Mouse (Mus musculus) heart, postnatal 36 days (tissue): ENCODE data around the gene Nat14. TPM values are rescaled to one million over a fixed set of nuclear protein-coding genes. Genes with fewer than 3 reads are reported as not detected.
A peak's percentile ranks its signal among the peaks of the same experiment; 100 is the strongest.

ENCODE experiments used
- DNase-seq, 2 experiments: peaks; one replicate each; pipeline ENCODE4 v3.0.0; 2021 to 2022
- intact Hi-C: fragments of 180-260 bp; cut with DNase I; formaldehyde crosslinking; loops from one replicate; pipeline ENCODE4 v1.15.1; 2025
- total RNA-seq, 2 experiments: library from RNA; stranded (reverse); gene quantifications; 2 replicates each; pipeline ENCODE4 v1.2.3; 2021

The Nat14 gene
- total RNA-seq, 2 experiments from 2014 or later, result 4.3 to 5.1 TPM

DNA sequence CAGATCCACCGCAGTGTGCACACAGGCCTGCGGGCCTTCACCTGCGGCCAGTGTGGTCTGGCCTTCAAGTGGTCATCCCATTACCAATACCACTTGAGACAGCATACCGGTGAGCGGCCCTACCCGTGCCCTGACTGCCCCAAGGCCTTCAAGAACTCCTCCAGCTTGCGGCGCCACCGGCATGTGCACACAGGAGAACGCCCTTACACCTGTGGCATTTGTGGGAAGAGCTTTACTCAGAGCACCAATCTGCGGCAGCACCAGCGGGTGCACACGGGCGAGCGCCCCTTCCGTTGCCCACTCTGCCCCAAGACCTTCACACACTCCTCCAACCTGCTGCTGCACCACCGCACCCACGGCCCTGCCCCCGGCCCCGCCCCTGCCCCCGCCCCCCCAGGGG, 2.7 kb upstream of the Nat14 start:
- intact Hi-C loops, result no loop called here
- DNase-seq, result no peak

DNA sequence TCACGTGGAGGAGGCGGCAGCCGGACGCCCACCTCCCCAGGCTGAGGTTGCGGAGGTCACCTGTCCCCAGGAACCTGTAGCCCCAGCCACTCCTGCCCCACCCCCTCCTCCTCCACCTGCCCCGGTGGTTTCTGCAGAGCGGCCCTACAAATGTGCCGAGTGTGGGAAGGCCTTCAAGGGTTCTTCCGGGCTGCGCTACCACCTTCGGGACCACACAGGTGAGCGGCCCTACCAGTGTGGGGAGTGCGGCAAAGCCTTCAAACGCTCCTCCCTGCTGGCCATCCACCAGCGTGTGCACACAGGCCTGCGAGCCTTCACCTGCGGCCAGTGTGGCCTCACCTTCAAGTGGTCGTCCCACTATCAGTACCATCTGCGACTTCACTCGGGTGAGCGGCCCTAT, 1.9 kb upstream of the Nat14 start:
- DNase-seq, result no peak
- intact Hi-C loops, result loop anchor here (10.0 kb wide), 3 partner anchors 265 to 775 kb away; partner anchors contain the start of gene Ppp6r1

DNA sequence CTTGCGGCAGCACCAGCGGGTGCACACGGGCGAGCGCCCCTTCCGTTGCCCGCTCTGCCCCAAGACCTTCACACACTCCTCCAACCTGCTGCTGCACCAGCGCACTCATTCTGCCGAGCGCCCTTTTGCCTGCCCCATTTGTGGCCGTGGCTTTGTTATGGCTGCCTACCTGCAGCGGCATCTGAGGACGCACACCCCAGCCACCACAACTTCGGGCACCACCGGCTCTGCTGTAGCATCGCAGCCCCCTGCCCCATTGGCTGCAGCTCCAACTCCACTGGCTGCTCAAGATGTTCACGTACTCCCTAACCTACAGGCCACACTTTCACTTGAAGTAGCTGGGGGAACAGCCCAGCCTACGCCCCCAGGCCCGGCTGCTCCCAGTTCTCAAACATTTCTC, 1.3 kb upstream of the Nat14 start:
- no peak for DNase-seq
- intact Hi-C loops, result loop anchor here (10.0 kb wide), 3 partner anchors 266 to 776 kb away; partner anchors contain the start of gene Ppp6r1

DNA sequence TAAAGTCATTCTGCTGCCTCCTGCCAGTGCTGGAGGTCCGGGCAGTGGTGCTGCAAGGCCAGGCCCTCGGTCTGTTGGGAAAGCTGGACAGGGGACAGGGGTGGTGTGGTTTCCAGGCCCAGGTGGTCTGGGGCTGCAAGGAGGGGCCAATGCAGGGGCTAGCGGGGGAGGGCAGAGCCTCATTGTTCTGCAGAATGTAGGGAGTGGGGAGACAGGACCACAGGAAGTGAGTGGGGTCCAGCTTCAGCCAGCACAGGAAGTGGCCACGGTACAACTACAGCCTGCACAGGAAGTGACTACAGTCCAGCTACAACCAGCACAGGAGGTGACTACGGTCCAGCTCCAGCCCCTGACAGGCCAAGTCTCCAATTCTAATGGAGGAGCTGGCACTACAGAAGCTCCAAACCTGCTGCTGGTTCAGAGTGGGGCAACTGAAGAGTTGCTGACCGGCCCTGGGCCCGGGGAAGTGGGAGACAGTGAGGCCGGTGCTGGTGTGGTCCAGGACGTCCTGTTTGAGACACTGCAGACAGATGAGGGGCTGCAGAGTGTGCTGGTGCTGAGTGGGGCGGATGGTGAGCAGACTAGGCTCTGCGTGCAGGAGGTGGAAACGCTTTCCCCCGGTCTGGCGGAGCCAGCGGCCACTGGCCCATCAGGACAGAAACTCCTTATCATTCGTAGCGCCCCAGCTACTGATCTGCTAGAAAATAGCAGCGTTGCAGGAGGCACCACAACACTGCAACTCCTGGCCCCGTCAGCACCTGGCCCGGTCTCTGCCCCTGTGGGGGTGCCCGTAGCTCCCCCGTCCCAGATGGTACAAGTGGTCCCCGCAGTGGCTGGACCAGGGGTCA, 628 bp upstream of the Nat14 start:
- no peak for DNase-seq
- intact Hi-C loops, result loop anchor here (10.0 kb wide), 3 partner anchors 266 to 776 kb away; partner anchors contain the start of gene Ppp6r1

DNA sequence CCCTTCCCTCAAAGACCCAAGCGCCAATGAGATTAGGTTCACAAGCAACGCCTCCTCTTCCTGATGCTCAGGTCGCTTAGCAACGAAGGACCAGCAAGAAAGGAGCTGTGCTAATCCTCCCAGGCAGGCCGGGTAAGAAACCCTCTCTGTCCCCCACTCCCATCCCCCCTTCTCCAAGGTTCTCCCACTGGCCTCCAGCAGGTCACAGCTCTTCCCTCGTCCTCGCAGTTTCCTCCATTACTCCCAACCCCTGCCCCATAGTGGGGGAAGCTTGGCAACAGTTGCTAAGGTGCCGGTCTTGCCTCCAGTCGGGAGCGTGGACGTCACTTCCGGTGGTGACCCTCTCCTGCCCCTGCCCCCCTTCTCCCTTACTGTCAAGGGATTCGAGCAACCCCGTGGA, 680 bp downstream of the Nat14 start:
- intact Hi-C loops, result loop anchor here (10.0 kb wide), 3 partner anchors 268 to 778 kb away; partner anchors contain the start of gene Ppp6r1
- peak; percentile 60 to 67 for DNase-seq

DNA sequence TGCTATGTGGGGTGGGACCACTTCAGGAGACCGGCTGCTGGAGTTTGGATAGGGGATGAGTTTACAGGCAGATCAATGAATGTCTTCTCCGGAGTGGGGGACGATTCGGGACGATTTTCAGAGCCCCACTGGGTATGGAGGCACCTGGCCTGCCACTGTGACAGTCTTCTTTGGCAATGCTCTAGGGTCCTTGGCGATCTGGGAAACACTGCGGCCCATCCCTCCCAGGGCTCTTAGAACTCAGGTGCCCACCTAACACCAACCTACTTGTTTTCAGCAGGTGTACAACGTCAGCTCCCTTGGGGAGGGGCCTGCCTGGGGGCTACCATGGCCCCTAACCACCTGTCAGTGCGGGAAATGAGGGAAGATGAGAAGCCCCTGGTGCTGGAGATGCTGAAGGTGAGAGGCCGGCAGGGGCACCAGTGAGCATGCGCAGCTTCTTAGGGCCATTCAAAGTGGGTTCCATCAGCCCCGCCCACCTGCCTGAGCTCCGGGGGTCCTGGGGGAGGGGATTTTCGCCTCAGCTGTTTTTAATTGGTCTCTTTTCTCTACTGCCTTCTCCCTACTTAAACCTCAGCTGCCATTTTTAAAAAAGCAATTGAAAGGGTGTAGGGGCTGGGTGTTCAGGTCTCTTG, 1.2 kb downstream of the Nat14 start:
- intact Hi-C loops, result loop anchor here (10.0 kb wide), 3 partner anchors 268 to 778 kb away; partner anchors contain the start of gene Ppp6r1

DNA sequence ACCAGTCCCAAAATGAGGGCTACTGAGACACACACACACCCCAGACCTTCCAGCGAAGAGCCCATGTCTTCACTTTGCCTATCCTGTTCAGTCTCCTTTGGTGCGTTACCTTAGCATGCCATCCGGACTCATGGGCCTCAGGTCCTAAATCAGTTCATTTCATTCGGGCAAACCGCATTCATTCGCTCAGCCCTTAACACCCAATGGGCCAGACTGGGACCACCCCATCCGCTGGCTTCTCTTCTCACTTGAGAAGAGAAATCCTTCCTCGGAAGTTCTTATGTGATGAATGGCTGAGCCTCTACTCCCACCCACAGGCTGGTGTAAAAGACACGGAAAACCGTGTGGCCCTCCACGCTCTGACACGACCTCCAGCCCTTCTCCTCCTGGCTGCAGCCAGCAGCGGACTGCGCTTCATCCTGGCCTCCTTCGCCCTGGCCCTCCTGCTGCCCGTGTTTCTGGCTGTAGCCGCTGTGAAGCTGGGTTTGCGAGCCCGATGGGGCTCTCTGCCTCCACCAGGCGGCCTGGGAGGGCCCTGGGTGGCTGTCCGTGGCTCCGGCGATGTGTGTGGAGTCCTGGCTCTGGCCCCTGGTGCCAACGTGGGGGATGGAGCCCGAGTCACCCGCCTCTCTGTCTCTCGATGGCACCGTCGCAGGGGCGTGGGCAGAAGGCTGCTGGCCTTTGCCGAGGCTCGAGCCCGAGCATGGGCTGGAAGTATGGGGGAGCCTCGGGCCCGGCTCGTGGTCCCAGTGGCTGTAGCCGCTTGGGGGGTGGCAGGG, 1.9 kb downstream of the Nat14 start:
- intact Hi-C loops, result loop anchor here (1.0 to 10.0 kb wide), 4 partner anchors 8 to 779 kb away; partner anchors contain the start of genes Ppp6r1 and Zfp628
- peak; percentile 48 to 66 for DNase-seq

More for the DNA sequence above, 1.2 kb downstream of the Nat14 start:
- no peak for DNase-seq

DNA sequence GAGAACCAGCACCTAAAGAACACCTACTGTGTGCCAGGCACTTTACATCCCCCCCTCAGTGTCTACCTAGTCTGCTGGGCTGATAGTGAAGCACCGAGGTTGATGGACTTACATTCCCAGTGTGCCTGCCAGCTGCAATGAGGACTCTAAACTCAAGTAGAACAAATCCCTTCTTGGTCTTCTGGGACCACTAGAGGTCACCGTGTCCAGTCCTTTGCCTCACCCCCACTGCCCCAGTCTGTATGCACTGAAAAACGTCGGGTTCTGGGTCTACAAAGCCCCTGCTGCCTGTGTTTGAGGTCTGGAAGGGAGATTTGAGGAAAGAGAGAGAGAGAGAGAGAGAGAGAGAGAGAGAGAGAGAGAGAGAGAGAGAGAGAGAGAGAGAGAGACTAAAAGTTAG, 2.7 kb downstream of the Nat14 start:
- intact Hi-C loops, result loop anchor here (1.0 to 10.0 kb wide), 4 partner anchors 9 to 780 kb away; partner anchors contain the start of genes Ppp6r1 and Zfp628
- no peak for DNase-seq

DNA sequence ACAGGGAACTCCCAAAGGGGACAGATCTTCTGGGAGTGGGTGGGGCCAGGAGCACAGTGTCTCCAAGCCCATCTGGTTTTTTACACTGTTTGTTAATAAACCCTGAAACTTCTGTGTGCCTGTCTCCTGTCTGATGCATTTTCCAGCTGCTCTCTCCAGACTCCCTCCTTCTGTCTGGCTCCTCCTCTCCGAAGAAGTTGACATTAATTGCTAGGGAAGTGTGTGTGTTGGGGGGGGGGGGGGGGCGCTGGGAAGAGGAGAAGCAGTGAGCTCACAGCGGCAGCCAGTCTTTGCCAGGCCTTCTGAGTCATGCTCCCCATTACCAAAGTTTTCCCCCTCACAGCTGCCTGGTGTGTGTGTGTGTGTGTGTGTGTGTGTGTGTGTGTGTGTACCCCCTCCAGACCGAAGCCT, 3.1 kb downstream of the Nat14 start:
- intact Hi-C loops, result loop anchor here (1.0 to 10.0 kb wide), 4 partner anchors 10 to 780 kb away; partner anchors contain the start of genes Ppp6r1 and Zfp628
- DNase-seq, result peak; percentile 45 to 52

DNA sequence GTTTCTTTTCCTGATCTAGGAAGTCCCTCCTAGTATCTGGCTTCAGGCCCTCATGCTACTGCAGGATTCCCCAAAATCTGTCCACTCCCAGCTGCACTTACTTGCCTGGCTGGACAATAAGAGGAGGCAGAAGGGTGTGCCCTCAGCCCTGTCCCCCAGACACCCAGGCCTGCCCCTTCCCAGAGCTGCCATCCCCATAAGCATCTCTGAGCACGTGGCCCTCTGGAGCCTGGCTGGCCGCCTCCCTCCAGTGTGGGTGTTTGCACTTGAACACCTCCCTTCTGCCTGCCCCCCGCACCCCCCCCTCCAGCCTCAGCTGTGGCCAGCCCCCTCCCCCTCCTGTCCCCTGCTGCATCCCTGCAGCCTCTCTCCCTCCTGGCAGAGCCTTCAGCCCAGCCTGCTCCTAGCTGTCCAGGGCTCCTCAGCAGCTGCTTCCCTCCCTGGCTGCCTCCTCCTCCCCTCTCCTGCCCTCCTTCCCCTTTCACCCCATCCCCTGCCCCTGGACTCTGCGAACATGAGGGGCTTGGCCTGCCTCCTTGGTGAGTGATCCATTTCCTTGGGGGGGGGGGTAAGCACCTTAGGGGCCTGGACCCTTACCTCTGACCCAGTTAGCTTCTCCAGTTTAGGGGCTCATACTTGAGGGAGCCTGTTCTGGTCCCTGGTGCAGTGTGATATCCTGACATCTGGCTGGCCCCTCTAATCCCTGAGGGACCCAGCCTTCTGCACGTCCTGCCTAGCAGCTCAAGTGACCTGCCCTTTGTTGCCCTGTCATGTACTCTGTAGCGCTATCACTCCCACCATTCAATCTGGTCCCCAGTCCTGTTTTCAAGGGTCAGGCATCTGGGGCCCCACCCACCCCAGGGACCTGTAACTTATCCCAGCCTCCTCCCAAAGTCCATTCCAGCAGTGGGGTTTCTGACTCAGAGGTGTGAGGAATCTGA, 3.9 kb downstream of the Nat14 start, which contains the start of gene Ssc5d:
Gene Ssc5d, plus strand, starts transcription at position 345 of the 941 bp plus-strand sequence.
- peak; percentile 50 to 64 for DNase-seq
- intact Hi-C loops, result loop anchor here (10.0 kb wide), 3 partner anchors 271 to 781 kb away; partner anchors contain the start of gene Ppp6r1

DNA sequence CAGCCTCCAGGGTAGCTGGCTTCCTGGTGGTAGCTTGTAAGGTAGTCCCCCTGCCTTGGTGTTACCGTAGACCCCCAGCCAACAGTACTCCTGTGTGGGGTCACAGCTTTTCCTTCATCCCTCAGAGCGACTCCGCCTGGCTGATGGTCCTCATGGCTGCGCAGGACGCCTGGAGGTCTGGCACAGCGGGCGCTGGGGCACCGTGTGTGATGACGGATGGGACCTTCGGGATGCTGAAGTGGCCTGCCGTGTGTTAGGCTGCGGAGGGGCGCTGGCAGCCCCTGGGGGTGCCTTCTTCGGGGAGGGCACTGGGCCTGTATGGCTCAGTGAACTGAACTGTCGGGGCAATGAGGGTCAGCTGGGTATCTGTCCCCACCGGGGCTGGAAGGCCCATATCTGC, 5.0 kb downstream of the Nat14 start:
- DNase-seq, result no peak
- intact Hi-C loops, result loop anchor here (10.0 kb wide), 3 partner anchors 272 to 782 kb away; partner anchors contain the start of gene Ppp6r1

DNA sequence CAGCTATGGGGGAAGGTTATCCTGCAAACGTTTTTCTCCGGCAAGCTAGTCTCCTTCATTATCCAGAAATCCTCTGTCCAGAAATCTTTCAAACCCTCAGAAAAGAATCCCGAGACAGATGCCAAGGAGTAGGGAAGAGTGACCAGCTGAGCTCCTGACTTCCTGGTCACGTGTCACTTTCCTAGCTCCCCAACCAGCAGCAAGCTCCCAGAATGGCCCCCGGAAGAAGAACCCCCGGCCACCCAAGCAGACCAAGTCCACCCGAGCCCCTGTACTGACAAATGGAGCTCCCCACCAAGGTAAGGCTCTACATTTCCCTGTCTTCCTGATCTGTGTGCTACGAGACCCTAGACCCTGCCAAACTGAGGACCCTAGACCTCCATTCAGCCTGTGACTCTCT, 5.9 kb downstream of the Nat14 start:
- no peak for DNase-seq
- intact Hi-C loops, result loop anchor here (10.0 kb wide), 3 partner anchors 273 to 783 kb away; partner anchors contain the start of gene Ppp6r1

DNA sequence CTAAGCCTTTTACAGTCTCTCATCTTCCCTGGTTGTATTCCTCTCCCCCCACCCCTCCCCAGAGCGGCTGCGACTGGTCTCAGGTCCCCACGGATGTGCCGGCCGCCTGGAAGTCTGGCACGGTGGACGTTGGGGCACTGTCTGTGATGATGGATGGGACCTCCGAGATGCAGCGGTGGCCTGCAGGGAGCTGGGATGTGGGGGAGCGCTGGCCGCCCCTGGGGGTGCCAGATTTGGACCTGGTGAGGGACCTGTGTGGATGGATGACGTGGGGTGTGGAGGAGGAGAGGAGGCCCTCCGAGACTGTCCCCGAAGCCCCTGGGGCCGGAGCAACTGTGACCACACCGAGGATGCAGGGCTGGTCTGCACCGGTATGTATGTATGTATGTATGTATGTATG, 6.5 kb downstream of the Nat14 start:
- no peak for DNase-seq
- intact Hi-C loops, result loop anchor here (10.0 kb wide), 3 partner anchors 274 to 784 kb away; partner anchors contain the start of gene Ppp6r1

DNA sequence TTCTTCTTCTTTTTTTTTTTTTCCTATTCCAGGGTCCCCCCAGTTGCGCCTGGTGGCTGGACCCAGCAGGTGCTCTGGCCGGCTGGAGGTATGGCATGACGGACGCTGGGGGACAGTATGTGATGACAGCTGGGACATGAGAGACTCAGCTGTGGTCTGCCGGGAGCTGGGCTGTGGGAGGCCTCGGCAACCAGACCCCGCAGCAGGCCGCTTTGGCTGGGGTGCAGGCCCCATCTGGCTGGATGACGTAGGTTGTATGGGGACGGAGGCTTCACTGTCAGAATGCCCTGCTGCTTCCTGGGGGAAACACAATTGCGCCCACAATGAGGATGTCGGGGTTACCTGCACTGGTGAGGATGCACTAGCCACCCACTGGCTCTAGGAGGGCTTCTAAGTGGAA, 11.3 kb downstream of the Nat14 start:
- intact Hi-C loops, result no loop called here
- no peak for DNase-seq

DNA sequence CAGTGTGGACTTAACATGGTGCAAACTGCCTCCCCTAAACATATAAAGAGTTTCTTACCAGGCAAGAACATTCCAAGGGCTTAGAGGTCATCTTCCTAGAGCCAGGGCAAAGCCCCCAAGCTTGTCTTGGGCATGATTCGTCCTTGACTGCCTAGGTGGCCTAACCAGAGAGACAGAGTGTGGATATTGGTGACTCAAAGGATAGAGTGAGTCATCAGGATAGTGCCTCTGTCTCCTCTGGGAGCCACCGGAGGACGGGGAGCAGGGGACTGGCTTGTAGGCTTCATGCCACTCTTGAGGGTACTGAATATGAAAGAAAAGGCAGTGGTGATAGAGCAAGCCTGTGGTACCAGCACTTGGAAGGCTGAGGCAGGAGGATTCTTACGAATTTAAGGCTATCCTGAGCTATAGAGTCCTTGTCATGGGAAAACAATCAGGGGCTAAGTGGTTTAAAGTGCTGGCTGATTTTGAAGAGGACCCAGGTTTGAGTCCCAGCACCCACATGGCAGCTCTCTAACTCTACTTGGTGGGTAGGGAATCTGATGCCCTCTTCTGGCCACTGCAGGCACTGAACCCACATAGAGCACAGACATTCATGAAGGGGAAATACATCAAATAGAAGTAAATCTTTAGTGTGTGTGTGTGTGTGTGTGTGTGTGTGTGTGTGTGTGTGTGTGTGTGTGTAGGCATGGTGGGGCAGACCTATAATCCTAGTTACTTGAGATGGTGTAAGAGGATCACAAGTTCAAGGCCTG, 12.5 kb downstream of the Nat14 start:
- intact Hi-C loops, result no loop called here
- no peak for DNase-seq

DNA sequence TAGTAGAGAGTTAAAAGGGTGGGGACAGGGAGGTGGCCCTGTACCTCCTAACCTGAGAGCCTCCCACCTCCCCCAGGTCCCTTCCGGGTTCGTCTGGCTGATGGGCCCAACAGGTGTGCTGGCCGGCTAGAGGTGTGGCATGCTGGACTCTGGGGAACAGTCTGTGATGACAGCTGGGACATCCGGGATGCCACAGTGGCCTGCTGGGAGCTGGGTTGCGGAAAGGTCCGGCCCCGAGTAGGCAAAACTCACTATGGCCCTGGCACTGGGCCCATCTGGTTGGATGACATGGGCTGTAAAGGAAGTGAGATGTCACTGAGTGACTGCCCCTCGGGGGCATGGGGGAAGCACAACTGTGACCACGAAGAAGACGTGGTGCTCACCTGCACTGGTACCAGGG, 15.0 kb downstream of the Nat14 start:
- intact Hi-C loops, result no loop called here

DNA sequence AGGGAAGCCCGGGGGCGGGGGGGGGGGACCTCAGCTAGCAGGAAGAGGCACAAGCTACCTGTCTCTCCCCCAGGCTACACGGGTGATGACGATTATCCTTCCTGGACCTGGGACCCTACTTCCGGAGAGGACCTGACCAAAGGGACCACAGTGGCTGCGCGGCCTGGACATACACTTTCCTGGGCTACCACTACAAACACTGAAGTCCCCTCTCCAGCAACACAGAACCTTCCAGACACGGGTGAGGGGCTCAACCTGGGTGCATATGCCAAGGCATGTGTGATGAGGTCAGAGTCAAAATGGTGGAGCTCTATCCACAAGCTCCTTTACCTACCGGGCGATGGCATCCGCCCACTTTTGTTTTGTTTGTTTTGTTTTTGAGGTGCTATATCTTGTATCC, 15.6 kb downstream of the Nat14 start:
- DNase-seq, result no peak
- intact Hi-C loops, result no loop called here

More for the DNA sequence above, 15.0 kb downstream of the Nat14 start:
- DNase-seq, result no peak

DNA sequence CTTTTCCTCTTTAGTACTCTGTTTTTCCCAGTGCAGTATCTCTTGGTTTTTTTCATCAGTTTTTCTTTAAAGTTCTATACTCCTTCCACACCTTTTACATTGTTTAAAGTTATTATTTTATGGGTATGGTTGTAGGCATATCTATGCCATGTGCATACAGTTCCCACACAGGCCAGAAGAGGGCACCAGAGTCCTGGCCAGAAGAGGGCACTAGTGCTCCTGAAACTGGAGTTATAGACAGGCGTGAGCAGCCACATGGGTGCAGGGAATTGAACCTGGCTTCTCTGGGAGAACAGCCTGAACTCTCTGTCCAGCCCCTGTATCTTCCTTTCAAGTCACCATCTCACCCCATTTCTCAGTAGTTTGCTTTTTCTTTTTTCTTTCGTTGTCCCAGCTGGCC, 16.6 kb downstream of the Nat14 start:
- peak; percentile 78 to 88 for DNase-seq
- intact Hi-C loops, result loop anchor here (2.0 kb wide), 1 partner anchor 382 kb away; no protein-coding TSS in a partner anchor
